In the genomic region with DNA sequence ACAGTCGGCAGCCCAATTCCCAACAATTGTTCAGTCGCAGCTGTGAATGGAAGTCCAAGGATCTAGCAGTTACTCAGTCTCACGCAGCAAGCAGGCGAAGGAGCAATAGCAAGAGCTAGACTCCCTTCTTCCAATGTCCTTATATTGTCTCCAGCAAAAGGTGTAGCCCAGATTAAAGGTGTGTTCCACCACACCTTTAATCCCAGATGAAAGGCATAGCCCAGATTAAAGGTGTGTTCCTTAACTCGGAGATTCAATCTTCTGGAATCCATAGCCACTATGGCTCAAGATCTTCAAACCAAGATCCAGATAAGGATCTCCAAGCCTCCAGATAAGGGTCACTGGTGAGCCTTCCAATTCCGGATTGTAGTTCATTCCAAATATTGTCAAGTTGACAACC, we compare ENCODE assay signal across 8 mouse cellular contexts. TPM values are rescaled to one million over a fixed set of nuclear protein-coding genes. Genes with fewer than 3 reads are reported as not detected.
DNase-seq lines count a peak whose midpoint lies in the region; ATAC-seq and TF ChIP-seq lines count a peak whose summit lies in the region.
"Not testable (repeated sequence)": the region's sequence is repeated elsewhere in the genome, so short reads cannot be mapped to it uniquely, and the experiment has no call there.

Gene Aqr, minus strand, starts transcription at position 101 of the 400 bp plus-strand sequence.

- not testable (repeated sequence) for TF ChIP-seq CTCF in thymus, adult 2 months (IDR thresholded peaks at IDR 0.05; ENCODE audit: borderline replicate concordance, control insufficient read depth, extremely low read depth, insufficient read depth, low read length, poor library complexity)

- not testable (repeated sequence) for H3K4me3 ChIP-seq in forebrain, embryonic 11.5 days (ENCODE audit: low read depth, low read length); hindbrain, embryonic 14.5 days (replicated peaks; ENCODE audit: low read length); liver, embryonic 13.5 days (replicated peaks); midbrain, embryonic 15.5 days; thymus, adult 2 months (ENCODE audit: control insufficient read depth, insufficient read depth, low read length)

- not testable (repeated sequence) for H3K27ac ChIP-seq in forebrain, embryonic 11.5 days (ENCODE audit: low read depth, low read length); hindbrain, embryonic 14.5 days; liver, embryonic 13.5 days; midbrain, embryonic 15.5 days; thymus, adult 2 months (ENCODE audit: control insufficient read depth, insufficient read depth, low read length)

- not testable (repeated sequence) for H3K9me3 ChIP-seq in forebrain, embryonic 11.5 days (ENCODE audit: control insufficient read depth, low read length); hindbrain, embryonic 14.5 days (ENCODE audit: control insufficient read depth, low read length); liver, embryonic 13.5 days (replicated peaks); midbrain, embryonic 15.5 days

- H3K4me2 ChIP-seq in forebrain, embryonic 11.5 days (ENCODE audit: low read depth, low read length, severe bottlenecking); hindbrain, embryonic 14.5 days (replicated peaks); liver, embryonic 13.5 days; midbrain, embryonic 15.5 days: not testable (repeated sequence)

- TF ChIP-seq POLR2A in thymus, adult 2 months (IDR thresholded peaks at IDR 0.05; ENCODE audit: control insufficient read depth, extremely low read depth, insufficient read depth, low read length, poor library complexity) = not testable (repeated sequence)

- not testable (repeated sequence) for H3K4me1 ChIP-seq in forebrain, embryonic 11.5 days (replicated peaks; ENCODE audit: control insufficient read depth, insufficient read depth, low read length); hindbrain, embryonic 14.5 days (replicated peaks; ENCODE audit: control insufficient read depth, insufficient read depth, low read length); liver, embryonic 13.5 days (replicated peaks); midbrain, embryonic 15.5 days; thymus, adult 2 months (replicated peaks; ENCODE audit: control insufficient read depth, insufficient read depth, low read length)

- ATAC-seq in forebrain, embryonic 11.5 days (replicated peaks; ENCODE audit: low FRiP score); hindbrain, embryonic 14.5 days (ENCODE audit: low FRiP score); liver, embryonic 13.5 days (ENCODE audit: low read depth); midbrain, embryonic 15.5 days (replicated peaks): not testable (repeated sequence)

- 90% methylated on average over 1 of the region's 6 CpGs for WGBS in forebrain, embryonic 11.5 days
- 92% methylated on average over 1 of the region's 6 CpGs for WGBS in hindbrain, embryonic 14.5 days
- WGBS in liver, embryonic 13.5 days (ENCODE audit: insufficient replicate concordance) = 47% methylated on average over 1 of the region's 6 CpGs
- 83% methylated on average over 1 of the region's 6 CpGs for WGBS in midbrain, embryonic 15.5 days
- WGBS in thymus, adult 2 months = 100% methylated on average over 1 of the region's 6 CpGs

- DNase-seq in adrenal gland, postnatal 25 days; forebrain, embryonic 11.5 days (ENCODE audit: low spot score); heart, adult 8-10 months (ENCODE audit: low spot score); hindbrain, embryonic 14.5 days (ENCODE audit: low spot score); layer of hippocampus, postnatal 14 days (ENCODE audit: low spot score in 2 of 2); liver, embryonic 13.5 days; thymus, adult 2 months: not testable (repeated sequence)

- H3K36me3 ChIP-seq in forebrain, embryonic 11.5 days (ENCODE audit: control insufficient read depth, insufficient read depth, low read length); hindbrain, embryonic 14.5 days (replicated peaks; ENCODE audit: control insufficient read depth, insufficient read depth); liver, embryonic 13.5 days; midbrain, embryonic 15.5 days (replicated peaks); thymus, adult 2 months (ENCODE audit: control insufficient read depth, insufficient read depth, low read length): not testable (repeated sequence)

- not testable (repeated sequence) for H3K27me3 ChIP-seq in forebrain, embryonic 11.5 days (ENCODE audit: control insufficient read depth, insufficient read depth, low read length); hindbrain, embryonic 14.5 days (ENCODE audit: control insufficient read depth, insufficient read depth, low read length); liver, embryonic 13.5 days; midbrain, embryonic 15.5 days (replicated peaks); thymus, adult 2 months (ENCODE audit: control insufficient read depth, insufficient read depth, low read length)

- not testable (repeated sequence) for H3K9ac ChIP-seq in forebrain, embryonic 11.5 days (ENCODE audit: low read length); hindbrain, embryonic 14.5 days; liver, embryonic 13.5 days; midbrain, embryonic 15.5 days

RNA-seq across cellular contexts. Expression of gene Aqr, which starts in this region (rescaled TPM):
- 40.9 and 41.8 TPM in 2 replicates for total RNA-seq in adrenal gland, postnatal 25 days (2021)
- 63.9 and 64.9 TPM in 2 replicates for polyA plus RNA-seq in forebrain, embryonic 11.5 days (2014; fragmentation: Nextera tagmentation; extraction: Ambion mirVana)
- total RNA-seq in heart, adult 8-10 months (2022) = 10 to 100 TPM; 15.4 to 19.5 (median 17.6) TPM
- 42.9 and 44.5 TPM in 2 replicates for polyA plus RNA-seq in hindbrain, embryonic 14.5 days (2014; fragmentation: Nextera tagmentation; extraction: Ambion mirVana)
- total RNA-seq in layer of hippocampus, postnatal 14 days (2021) = 10 to 100 TPM; 23.5 to 27.6 TPM
- 24.9 and 30.1 TPM in 2 replicates for polyA plus RNA-seq in liver, embryonic 13.5 days (2015; fragmentation: Nextera tagmentation; extraction: Ambion mirVana)
- 35.5 and 36.0 TPM in 2 replicates for polyA plus RNA-seq in midbrain, embryonic 15.5 days (2015; fragmentation: Nextera tagmentation; extraction: Ambion mirVana)
- polyA plus RNA-seq in thymus, adult 2 months (2012; rRNA removed) = 35.3 and 36.2 TPM in 2 replicates
